ENCODE assay signal across 8 mouse cellular contexts in genomic region chr9:90113151-90113550, GRCm38 (mm10). TPM values are rescaled to one million over a fixed set of nuclear protein-coding genes. Genes with fewer than 3 reads are reported as not detected.
A peak's percentile ranks its signal among the peaks of the same experiment; 100 is the strongest.
DNase-seq lines count a peak whose midpoint lies in the region; ATAC-seq and TF ChIP-seq lines count a peak whose summit lies in the region.

No protein-coding gene starts in this region.

- DNase-seq in neural tube, embryonic 11.5 days (ENCODE audit: low spot score): no peak
- DNase-seq in neural tube, embryonic 10.5 days (ENCODE audit: extremely low spot score, low spot score): no peak
- no peak for DNase-seq in gastrocnemius, postnatal 14 days
- no peak for DNase-seq in urinary bladder, adult 2 months (ENCODE audit: low spot score)

- TF ChIP-seq CTCF in intestine, postnatal 0 days (IDR thresholded peaks at IDR 0.05; ENCODE audit: low read depth): no peak

- no peak overlapping the region; the same call in 1 of the 2 replicates for H3K27ac ChIP-seq in neural tube, embryonic 11.5 days (ENCODE audit: low read depth, low read length)
- H3K27ac ChIP-seq in embryonic facial prominence, embryonic 13.5 days: peak overlapping the region; percentile 99
- peak overlapping the region; percentile 99 for H3K27ac ChIP-seq in intestine, postnatal 0 days (ENCODE audit: low read depth, low read length)
- H3K27ac ChIP-seq in midbrain, embryonic 16.5 days (ENCODE audit: low read length): peak overlapping the region; percentile 100

- no peak for ATAC-seq in neural tube, embryonic 11.5 days (ENCODE audit: insufficient read depth, low FRiP score, low TSS enrichment)
- ATAC-seq in embryonic facial prominence, embryonic 13.5 days (ENCODE audit: insufficient number of reproducible peaks, insufficient read depth, low FRiP score, low TSS enrichment, low read depth): no peak
- no peak for ATAC-seq in intestine, postnatal 0 days
- ATAC-seq in midbrain, embryonic 16.5 days: no peak
- no peak for ATAC-seq in frontal cortex, adult (ENCODE audit: low TSS enrichment)

- H3K36me3 ChIP-seq in neural tube, embryonic 11.5 days (ENCODE audit: control insufficient read depth, insufficient read depth, low read length): no peaks in the 10 kb centered on the region; the same call in 1 of the 2 replicates
- H3K36me3 ChIP-seq in embryonic facial prominence, embryonic 13.5 days: peaks cover 13% of the 10 kb centered on the region
- H3K36me3 ChIP-seq in intestine, postnatal 0 days (ENCODE audit: control insufficient read depth, insufficient read depth): peaks cover 3% of the 10 kb centered on the region; the same call in 1 of the 2 replicates
- no peaks in the 10 kb centered on the region for H3K36me3 ChIP-seq in midbrain, embryonic 16.5 days (ENCODE audit: control insufficient read depth, insufficient read depth, low read length)

- H3K9ac ChIP-seq in neural tube, embryonic 11.5 days (ENCODE audit: low read length): peak overlapping the region; percentile 99
- H3K9ac ChIP-seq in embryonic facial prominence, embryonic 13.5 days: peak overlapping the region; percentile 94
- H3K9ac ChIP-seq in intestine, postnatal 0 days (ENCODE audit: low read depth, low read length): peak overlapping the region; percentile 95
- H3K9ac ChIP-seq in midbrain, embryonic 16.5 days (ENCODE audit: low read depth, low read length): peak overlapping the region; percentile 94

- H3K9me3 ChIP-seq in neural tube, embryonic 11.5 days (ENCODE audit: control insufficient read depth, low read length): no peaks in the 10 kb centered on the region
- H3K9me3 ChIP-seq in embryonic facial prominence, embryonic 13.5 days: no peaks in the 10 kb centered on the region
- H3K9me3 ChIP-seq in intestine, postnatal 0 days (ENCODE audit: control insufficient read depth): no peaks in the 10 kb centered on the region
- no peaks in the 10 kb centered on the region for H3K9me3 ChIP-seq in midbrain, embryonic 16.5 days (replicated peaks; ENCODE audit: control insufficient read depth, low read length, poor library complexity, severe bottlenecking)

- H3K4me1 ChIP-seq in neural tube, embryonic 11.5 days (ENCODE audit: control insufficient read depth, insufficient read depth, low read length): 0 out of 2 replicates have a peak, but pooled peaks cover 6% of the 10 kb centered on the region
- peaks cover 14% of the 10 kb centered on the region for H3K4me1 ChIP-seq in embryonic facial prominence, embryonic 13.5 days
- no peaks in the 10 kb centered on the region for H3K4me1 ChIP-seq in intestine, postnatal 0 days (replicated peaks; ENCODE audit: control insufficient read depth, insufficient read depth, low read length)
- peaks cover 30% of the 10 kb centered on the region for H3K4me1 ChIP-seq in midbrain, embryonic 16.5 days (ENCODE audit: control insufficient read depth, insufficient read depth, low read length)

- H3K4me2 ChIP-seq in neural tube, embryonic 11.5 days (ENCODE audit: low read depth): peak overlapping the region; percentile 72
- H3K4me2 ChIP-seq in embryonic facial prominence, embryonic 13.5 days: peak overlapping the region; percentile 83
- peak overlapping the region; percentile 78 for H3K4me2 ChIP-seq in intestine, postnatal 0 days (replicated peaks; ENCODE audit: low read depth)
- H3K4me2 ChIP-seq in midbrain, embryonic 16.5 days (ENCODE audit: low read length): peak overlapping the region; percentile 91

- peak overlapping the region; percentile 92 for H3K4me3 ChIP-seq in neural tube, embryonic 11.5 days (ENCODE audit: low read depth, low read length)
- peak overlapping the region; percentile 79 for H3K4me3 ChIP-seq in embryonic facial prominence, embryonic 13.5 days
- H3K4me3 ChIP-seq in intestine, postnatal 0 days (ENCODE audit: low read depth, low read length): peak overlapping the region; percentile 99
- H3K4me3 ChIP-seq in midbrain, embryonic 16.5 days (ENCODE audit: low read depth, low read length): peak overlapping the region; percentile 91

- intact Hi-C loops in gastrocnemius, postnatal 14 days (cut with DNase I; ENCODE audit: low total_unique reads): no loop called here

- no peaks in the 10 kb centered on the region for H3K27me3 ChIP-seq in neural tube, embryonic 11.5 days (ENCODE audit: control insufficient read depth, insufficient read depth, low read length)
- H3K27me3 ChIP-seq in embryonic facial prominence, embryonic 13.5 days: no peaks in the 10 kb centered on the region
- H3K27me3 ChIP-seq in intestine, postnatal 0 days (replicated peaks; ENCODE audit: control insufficient read depth, insufficient read depth, low read length): no peaks in the 10 kb centered on the region
- no peaks in the 10 kb centered on the region for H3K27me3 ChIP-seq in midbrain, embryonic 16.5 days (ENCODE audit: control insufficient read depth, insufficient read depth, low read depth, low read length)

- 4% methylated on average over 13 of the region's 13 CpGs for WGBS in neural tube, embryonic 11.5 days
- WGBS in embryonic facial prominence, embryonic 13.5 days: 2% methylated on average over 13 of the region's 13 CpGs
- under 1% methylated on average over 13 of the region's 13 CpGs for WGBS in intestine, postnatal 0 days
- WGBS in midbrain, embryonic 16.5 days: 1% methylated on average over 13 of the region's 13 CpGs

RNA-seq across cellular contexts. Expression of gene Morf4l1, which starts 1.4 kb away (rescaled TPM):
- 502 and 508 TPM in 2 replicates for polyA plus RNA-seq in neural tube, embryonic 11.5 days (2014; fragmentation: Nextera tagmentation; extraction: Ambion mirVana)
- polyA plus RNA-seq in embryonic facial prominence, embryonic 13.5 days (2015; fragmentation: Nextera tagmentation; extraction: Ambion mirVana): 516 and 565 TPM in 2 replicates
- 215 and 227 TPM in 2 replicates for polyA plus RNA-seq in intestine, postnatal 0 days (2015; fragmentation: Nextera tagmentation; extraction: Ambion mirVana)
- 627 and 665 TPM in 2 replicates for polyA plus RNA-seq in midbrain, embryonic 16.5 days (2015; fragmentation: Nextera tagmentation; extraction: Ambion mirVana)
- total RNA-seq in gastrocnemius, postnatal 14 days (2021): 100 to 1,000 TPM; 156 to 165 TPM
- polyA plus RNA-seq in urinary bladder, adult 2 months (2012; rRNA removed): 399 and 411 TPM in 2 replicates

RNA-seq across cellular contexts. Expression of gene Adamts7, which starts 49.7 kb away (rescaled TPM):
- polyA plus RNA-seq in neural tube, embryonic 11.5 days (2014; fragmentation: Nextera tagmentation; extraction: Ambion mirVana): 13.8 and 15.5 TPM in 2 replicates
- polyA plus RNA-seq in embryonic facial prominence, embryonic 13.5 days (2015; fragmentation: Nextera tagmentation; extraction: Ambion mirVana): 20.0 and 21.5 TPM in 2 replicates
- 2.5 TPM in 2 replicates for polyA plus RNA-seq in intestine, postnatal 0 days (2015; fragmentation: Nextera tagmentation; extraction: Ambion mirVana)
- polyA plus RNA-seq in midbrain, embryonic 16.5 days (2015; fragmentation: Nextera tagmentation; extraction: Ambion mirVana): 7.0 and 8.8 TPM in 2 replicates
- total RNA-seq in gastrocnemius, postnatal 14 days (2021): 1 to 10 TPM; 4.3 TPM
- polyA plus RNA-seq in urinary bladder, adult 2 months (2012; rRNA removed): 5.9 and 6.4 TPM in 2 replicates

RNA-seq across cellular contexts. Expression of gene Ctsh, which starts 59.2 kb away (rescaled TPM):
- 7.2 and 12.8 TPM in 2 replicates for polyA plus RNA-seq in neural tube, embryonic 11.5 days (2014; fragmentation: Nextera tagmentation; extraction: Ambion mirVana)
- polyA plus RNA-seq in embryonic facial prominence, embryonic 13.5 days (2015; fragmentation: Nextera tagmentation; extraction: Ambion mirVana): 16.4 and 18.9 TPM in 2 replicates
- polyA plus RNA-seq in intestine, postnatal 0 days (2015; fragmentation: Nextera tagmentation; extraction: Ambion mirVana): 305 and 311 TPM in 2 replicates
- 20.0 and 25.2 TPM in 2 replicates for polyA plus RNA-seq in midbrain, embryonic 16.5 days (2015; fragmentation: Nextera tagmentation; extraction: Ambion mirVana)
- 10 to 100 TPM; 20.9 to 22.6 TPM for total RNA-seq in gastrocnemius, postnatal 14 days (2021)
- 183 and 230 TPM in 2 replicates for polyA plus RNA-seq in urinary bladder, adult 2 months (2012; rRNA removed)
